Mouse (Mus musculus) liver (tissue): ENCODE measurements around the gene Pde3a.

Experiments
- DNase-seq: peaks from one replicate; pipeline ENCODE4 v3.0.0-alpha.2; 2020; ENCODE audit warnings: mixed read lengths

Pde3a gene

GRCm38 (mm10) chr6:141248691-141249584 lies at the start of gene Pde3a:
Gene Pde3a (plus strand): TSS chr6:141249269.
- no peak for DNase-seq

GRCm38 (mm10) chr6:141200173-141200615 lies 48.9 kb upstream of the Pde3a start:
- DNase-seq = no peak

- no peak for DNase-seq
These were observed 41.5 kb upstream of the Pde3a start for GRCm38 (mm10) chr6:141207531-141207930.

- DNase-seq = no peak
These were observed 40.7 kb upstream of the Pde3a start for GRCm38 (mm10) chr6:141208283-141208872.

GRCm38 (mm10) chr6:141210021-141210420 lies 39.0 kb upstream of the Pde3a start:
- DNase-seq = no peak

GRCm38 (mm10) chr6:141221081-141221480 lies 28.0 kb upstream of the Pde3a start:
- no peak for DNase-seq

GRCm38 (mm10) chr6:141226851-141227657 lies 22.0 kb upstream of the Pde3a start:
- no peak for DNase-seq

- DNase-seq = no peak
These were observed 21.4 kb upstream of the Pde3a start for GRCm38 (mm10) chr6:141227658-141228005.

- DNase-seq = no peak
These were observed 16.2 kb upstream of the Pde3a start for GRCm38 (mm10) chr6:141232756-141233382.

GRCm38 (mm10) chr6:141241809-141242208 lies 7.3 kb upstream of the Pde3a start:
- no peak for DNase-seq

GRCm38 (mm10) chr6:141245089-141245488 lies 4.0 kb upstream of the Pde3a start:
- DNase-seq = no peak

- DNase-seq = no peak
These were observed 2.7 kb upstream of the Pde3a start for GRCm38 (mm10) chr6:141246391-141246790.

GRCm38 (mm10) chr6:141248081-141248480 lies 988 bp upstream of the Pde3a start:
- DNase-seq = no peak

- DNase-seq = peak; percentile 40
These were observed 671 bp downstream of the Pde3a start for GRCm38 (mm10) chr6:141249585-141250295.

GRCm38 (mm10) chr6:141250296-141250629 lies 1.2 kb downstream of the Pde3a start:
- DNase-seq = peak; percentile 4

GRCm38 (mm10) chr6:141250984-141251383 lies 1.9 kb downstream of the Pde3a start:
- no peak for DNase-seq

GRCm38 (mm10) chr6:141252520-141252919 lies 3.5 kb downstream of the Pde3a start:
- no peak for DNase-seq

GRCm38 (mm10) chr6:141254956-141255355 lies 5.9 kb downstream of the Pde3a start:
- DNase-seq = peak; percentile 11

- no peak for DNase-seq
These were observed 7.8 kb downstream of the Pde3a start for GRCm38 (mm10) chr6:141256896-141257295.

GRCm38 (mm10) chr6:141257434-141258202 lies 8.5 kb downstream of the Pde3a start:
- no peak for DNase-seq

- DNase-seq = no peak
These were observed 16.2 kb downstream of the Pde3a start for GRCm38 (mm10) chr6:141265257-141265656.
